Mouse (Mus musculus) forebrain, postnatal 0 days (tissue): ENCODE measurements at regions not wholly inside any gene's neighbourhood (a gene's known extent, or its start where the extent isn't known, plus 50 kb on each side); places are given as distances from the start of the nearest gene placed in this dataset.

Experiments used
- ATAC-seq: fragments of 200-750 bp; cut with Nextera tagmentation; 2 replicates; pipeline ENCODE4 v1.8.0; 2017; ENCODE audit warnings: mild to moderate bottlenecking, moderate library complexity
- DNase-seq: peaks from one replicate; pipeline ENCODE4 v3.0.0-alpha.2; 2015
- H3K27ac ChIP-seq: fragments of 300-500 bp; sonication (generic); 2 replicates; pipeline ENCODE4 v1.5.1; 2014; ENCODE audit warnings: low read depth, mild to moderate bottlenecking, antibody characterized with exemption, low read length, moderate library complexity, mixed read lengths
- H3K27me3 ChIP-seq: fragments of 300-500 bp; sonication (generic); 2 replicates; pipeline ENCODE4 v1.6.1; 2014; ENCODE audit warnings: mild to moderate bottlenecking, low read length, mixed read lengths; ENCODE audit not compliant: insufficient read depth
- H3K36me3 ChIP-seq: fragments of 300-500 bp; sonication (generic); 2 replicates; pipeline ENCODE4 v1.6.1; 2014; ENCODE audit warnings: mild to moderate bottlenecking, moderate library complexity; ENCODE audit not compliant: insufficient read depth
- H3K4me1 ChIP-seq: fragments of 300-500 bp; sonication (generic); 2 replicates; pipeline ENCODE4 v1.6.1; 2014; ENCODE audit warnings: antibody characterized with exemption; ENCODE audit not compliant: insufficient read depth
- H3K4me2 ChIP-seq: fragments of 300-500 bp; sonication (generic); 2 replicates; pipeline ENCODE4 v1.6.1; 2014; ENCODE audit warnings: low read depth, mild to moderate bottlenecking, moderate library complexity
- H3K4me3 ChIP-seq: fragments of 300-500 bp; sonication (generic); 2 replicates; pipeline ENCODE4 v1.5.1; 2014; ENCODE audit warnings: low read depth, low read length, mixed read lengths
- H3K9ac ChIP-seq: fragments of 300-500 bp; sonication (generic); 2 replicates; pipeline ENCODE4 v1.6.1; 2014; ENCODE audit warnings: mild to moderate bottlenecking
- H3K9me3 ChIP-seq: fragments of 300-500 bp; sonication (generic); 2 replicates; pipeline ENCODE4 v1.6.1; 2016; ENCODE audit warnings: low read length
- CTCF ChIP-seq: sonication (generic); IDR thresholded peaks from 2 replicates; pipeline ENCODE4 v1.5.1; 2016; ENCODE audit warnings: antibody characterized with exemption, control low read depth, low read depth
- WGBS: fragments of 180-500 bp; shearing (Covaris S2); extraction: QIAGEN DNeasy Blood & Tissue Kit; methylation state at CpG from one replicate; pipeline ENCODE4 v1.1.7; 2014; 5-methylcytosine and 5-hydroxymethylcytosine counted together

DNA sequence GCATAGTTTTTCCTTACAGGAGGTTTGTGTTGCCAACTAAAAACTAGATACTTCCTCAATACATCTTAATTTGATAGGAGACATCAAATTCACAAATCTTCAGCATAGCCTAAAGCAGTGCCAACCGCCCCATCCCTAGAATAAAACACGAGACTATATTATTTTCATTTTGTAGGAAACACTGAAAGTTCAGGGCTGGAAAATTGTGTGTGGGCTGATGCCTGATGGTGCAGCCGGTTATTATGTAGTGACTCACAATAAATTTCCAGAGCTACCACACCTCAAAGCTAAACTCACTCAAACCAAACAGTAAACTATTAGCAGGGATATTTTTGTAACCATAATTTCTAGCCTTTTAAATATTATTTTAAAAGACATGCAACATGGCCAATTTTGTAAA, 105.2 kb downstream of the Akap11 start:
- 87% methylated on average over 3 of the region's 3 CpGs for WGBS

DNA sequence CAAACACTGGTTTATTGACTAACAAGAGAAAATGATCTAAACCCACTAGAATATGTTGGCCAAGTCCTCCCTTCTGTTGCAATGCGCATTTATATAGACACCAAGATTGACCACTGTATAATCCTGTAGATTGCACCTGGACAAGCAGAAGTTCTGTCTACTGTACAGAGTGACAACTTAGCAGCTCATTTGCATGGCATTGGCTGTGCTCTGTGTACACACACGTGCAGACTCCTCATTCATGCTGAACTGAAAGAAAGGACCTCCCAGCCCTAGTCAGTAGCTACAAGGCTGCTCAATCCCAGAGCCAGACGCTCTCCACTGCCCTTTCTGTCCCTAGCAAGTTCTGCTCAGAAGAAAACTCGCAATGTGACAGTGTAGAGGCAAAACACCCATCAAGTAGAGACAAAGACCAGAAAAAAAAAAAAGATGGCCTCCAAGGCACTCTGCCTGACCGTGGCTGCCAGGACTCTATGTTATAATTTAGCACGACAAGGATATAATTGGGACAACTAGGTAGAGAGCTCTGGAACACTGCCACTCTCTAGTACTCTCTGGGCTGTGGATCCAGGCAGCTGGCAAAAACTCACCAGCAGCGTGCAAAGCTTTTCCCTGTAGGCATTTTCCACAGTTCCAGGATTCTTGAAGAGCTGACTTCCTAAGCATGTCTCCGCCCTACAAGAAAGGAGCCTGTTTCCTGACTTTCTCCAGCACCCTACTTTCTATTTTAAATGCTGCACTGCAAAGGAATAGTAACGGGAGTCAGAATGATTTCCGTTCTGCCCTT, 108.2 kb downstream of the Akap11 start:
- no peak for TF ChIP-seq CTCF
- Histone ChIP-seq H3K4me3 (no peak overlapping the region), H3K27ac (no peak overlapping the region), H3K4me2 (no peak overlapping the region), H3K27me3 (no peaks in the 10 kb centered on the region), H3K9me3 (no peaks in the 10 kb centered on the region), H3K36me3 (no peaks in the 10 kb centered on the region), H3K9ac (no peak overlapping the region), H3K4me1 (no peaks in the 10 kb centered on the region)
- ATAC-seq (no peak), DNase-seq (no peak)
- WGBS, result 53% methylated on average over 10 of the region's 10 CpGs

More for the DNA sequence above, 105.2 kb downstream of the Akap11 start:
- no peak for TF ChIP-seq CTCF
- Histone ChIP-seq H3K27ac (no peak overlapping the region), H3K27me3 (no peaks in the 10 kb centered on the region), H3K4me1 (no peaks in the 10 kb centered on the region), H3K4me2 (no peak overlapping the region), H3K9me3 (no peaks in the 10 kb centered on the region), H3K36me3 (no peaks in the 10 kb centered on the region), H3K4me3 (no peak overlapping the region), H3K9ac (no peak overlapping the region)
- DNase-seq (no peak), ATAC-seq (no peak)

DNA sequence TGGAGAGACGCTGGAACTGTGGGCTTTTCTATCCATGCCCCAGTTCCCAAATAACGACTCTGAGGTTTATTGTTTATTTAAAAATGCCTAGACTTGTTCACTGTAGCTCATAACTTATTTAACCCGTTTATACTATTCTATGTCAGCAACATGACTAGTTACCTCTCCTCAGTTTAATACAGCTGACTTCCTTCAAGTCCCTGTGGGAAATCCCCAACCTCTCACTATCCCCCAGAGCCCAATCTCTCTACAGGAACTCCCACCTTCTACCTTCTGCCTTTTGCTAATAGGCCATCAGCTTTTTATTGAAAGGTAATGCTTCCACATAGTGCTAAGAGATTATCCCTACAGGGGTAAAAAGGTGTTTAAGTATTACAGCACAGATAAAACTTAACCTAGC, 109.5 kb downstream of the Akap11 start:
- Histone ChIP-seq H3K4me3 (no peak overlapping the region), H3K9ac (no peak overlapping the region), H3K27me3 (no peaks in the 10 kb centered on the region), H3K4me2 (no peak overlapping the region), H3K4me1 (no peaks in the 10 kb centered on the region), H3K36me3 (no peaks in the 10 kb centered on the region), H3K27ac (no peak overlapping the region), H3K9me3 (no peaks in the 10 kb centered on the region)
- no peak for DNase-seq
- TF ChIP-seq CTCF, result no peak
- WGBS, result 81% methylated on average over 3 of the region's 3 CpGs
- no peak for ATAC-seq

DNA sequence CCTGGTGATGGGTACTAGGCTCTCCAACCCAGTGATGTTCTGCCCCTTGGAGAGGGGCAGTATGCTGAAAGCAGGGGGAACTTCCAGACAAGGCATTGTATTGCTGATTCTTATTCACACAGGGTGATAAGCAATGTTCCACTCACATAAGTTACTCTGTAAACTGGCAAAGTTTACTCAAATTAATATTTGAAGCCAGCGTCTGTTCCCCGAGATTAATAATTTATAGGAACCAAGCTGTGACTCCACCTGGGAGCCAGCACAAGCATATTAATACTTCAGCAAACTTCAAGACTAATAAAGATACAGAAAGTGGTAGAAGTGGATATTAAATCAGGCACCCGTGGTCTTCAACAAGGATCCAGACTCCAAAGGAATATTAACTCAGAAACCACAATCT, 114.0 kb downstream of the Akap11 start:
- no peak for DNase-seq
- Histone ChIP-seq H3K4me3 (no peak overlapping the region), H3K9me3 (no peaks in the 10 kb centered on the region), H3K9ac (no peak overlapping the region), H3K27ac (no peak overlapping the region), H3K4me2 (no peak overlapping the region), H3K27me3 (no peaks in the 10 kb centered on the region), H3K36me3 (no peaks in the 10 kb centered on the region), H3K4me1 (0 out of 2 replicates have a peak, but pooled peaks cover 3% of the 10 kb centered on the region)
- 88% methylated on average over 3 of the region's 3 CpGs for WGBS
- no peak for ATAC-seq
- TF ChIP-seq CTCF, result no peak

DNA sequence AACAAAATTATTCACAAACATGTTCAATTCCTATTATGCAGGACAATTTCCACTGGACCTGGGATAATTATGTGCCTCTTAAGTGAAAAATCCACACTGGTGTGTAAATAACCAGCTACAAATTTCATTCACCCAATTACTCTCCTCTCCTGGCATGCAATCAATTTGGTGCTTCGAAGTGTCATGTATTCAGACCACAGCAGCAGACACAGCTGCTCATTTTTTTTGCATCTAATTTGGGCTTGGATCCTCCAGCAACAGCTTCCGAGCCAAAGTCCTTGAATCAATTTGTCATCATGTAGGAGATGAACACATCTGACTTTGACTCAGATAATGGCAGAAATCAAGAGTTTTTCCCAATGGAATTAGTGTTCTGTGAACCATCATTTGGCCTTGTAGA, 113.1 kb upstream of the Tnfsf11 start:
- no peaks in the 10 kb centered on the region for H3K9me3 ChIP-seq
- ATAC-seq, result no peak; the same call in 1 of the 2 replicates
- no peak for TF ChIP-seq CTCF
- no peaks in the 10 kb centered on the region for H3K27me3 ChIP-seq
- peak; percentile 30 for DNase-seq
- WGBS, result 16% methylated on average over 2 of the region's 2 CpGs
- no peak overlapping the region for H3K4me2 ChIP-seq
- H3K4me1 ChIP-seq, result 0 out of 2 replicates have a peak, but pooled peaks cover 3% of the 10 kb centered on the region
- H3K27ac ChIP-seq, result no peak overlapping the region
- no peak overlapping the region for H3K4me3 ChIP-seq
- H3K36me3 ChIP-seq, result no peaks in the 10 kb centered on the region
- no peak overlapping the region for H3K9ac ChIP-seq

DNA sequence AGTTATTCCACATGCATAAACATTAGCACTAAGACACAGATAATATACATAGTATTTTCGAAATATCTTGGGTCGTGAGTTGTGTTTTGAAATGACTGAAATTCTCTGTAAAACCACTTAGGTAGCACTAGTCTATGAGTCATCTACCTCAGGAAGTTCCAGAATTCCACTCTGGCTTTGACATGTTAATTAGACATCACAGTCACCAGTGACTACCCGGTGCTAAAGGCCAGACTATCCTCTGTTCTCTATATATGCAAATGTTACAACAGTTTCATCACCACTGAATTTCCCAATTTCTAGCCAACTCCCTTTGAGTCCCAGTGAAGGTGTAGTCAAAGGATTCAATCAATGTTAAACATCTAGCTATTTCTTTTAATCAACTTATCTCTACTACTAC, 112.3 kb upstream of the Tnfsf11 start:
- ATAC-seq, result no peak
- TF ChIP-seq CTCF, result no peak
- no peak overlapping the region for H3K9ac ChIP-seq
- no peak for DNase-seq
- no peaks in the 10 kb centered on the region for H3K27me3 ChIP-seq
- H3K4me3 ChIP-seq, result no peak overlapping the region
- WGBS, result 70% methylated on average over 3 of the region's 3 CpGs
- H3K27ac ChIP-seq, result no peak overlapping the region
- H3K4me1 ChIP-seq, result 0 out of 2 replicates have a peak, but pooled peaks cover 3% of the 10 kb centered on the region
- no peaks in the 10 kb centered on the region for H3K9me3 ChIP-seq
- H3K36me3 ChIP-seq, result no peaks in the 10 kb centered on the region
- H3K4me2 ChIP-seq, result no peak overlapping the region

DNA sequence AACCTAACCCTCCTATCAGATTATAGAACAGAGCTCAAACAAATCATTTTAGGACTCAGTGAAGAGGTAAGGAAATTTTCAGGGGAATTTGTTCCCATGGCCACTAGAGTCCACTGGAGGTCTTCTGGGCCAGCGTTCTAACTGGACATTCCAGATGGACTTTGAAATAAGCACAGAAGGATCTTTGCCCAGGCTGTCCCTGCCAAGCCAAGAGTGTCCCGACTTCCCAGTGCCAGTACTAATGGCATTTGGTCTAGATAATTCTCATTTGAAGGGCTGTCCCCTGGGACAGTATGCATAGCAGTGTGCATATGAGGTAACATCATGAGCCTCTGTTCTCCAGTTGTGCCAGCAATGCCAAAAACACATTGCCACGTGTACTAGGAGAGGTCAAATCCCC, 97.7 kb upstream of the Tnfsf11 start:
- no peak for TF ChIP-seq CTCF
- DNase-seq, result no peak
- H3K4me3 ChIP-seq, result no peak overlapping the region
- no peaks in the 10 kb centered on the region for H3K27me3 ChIP-seq
- H3K27ac ChIP-seq, result no peak overlapping the region
- ATAC-seq, result no peak
- H3K9ac ChIP-seq, result no peak overlapping the region
- no peaks in the 10 kb centered on the region for H3K4me1 ChIP-seq
- H3K36me3 ChIP-seq, result no peaks in the 10 kb centered on the region
- H3K4me2 ChIP-seq, result no peak overlapping the region
- H3K9me3 ChIP-seq, result no peaks in the 10 kb centered on the region
- WGBS, result 79% methylated on average over 3 of the region's 3 CpGs
